Mouse (Mus musculus): ENCODE measurements around the gene Ecm1.

GRCm38 (mm10) chr3:95739353-95740104 lies at the start of gene Ecm1:
- TF ChIP-seq POLR2A (IDR thresholded peaks at IDR 0.05; ENCODE audit: borderline replicate concordance, control insufficient read depth, low read depth, low read length) (no peak), CTCF (IDR thresholded peaks at IDR 0.05; ENCODE audit: control insufficient read depth, insufficient read depth, low read length) (no peak)

All from bone marrow, adult 2 months (tissue).